Mouse (Mus musculus): Measurements from ENCODE around the gene Ajap1. TPM values are rescaled to one million over a fixed set of nuclear protein-coding genes. Genes with fewer than 3 reads are reported as not detected.

Ajap1 gene
- polyA plus RNA-seq, 1 experiment from 2014 or later: 15.4 TPM

GRCm38 (mm10) chr4:153340887-153341286 lies 141.7 kb downstream of the Ajap1 start:
- Histone ChIP-seq H3K36me3 (no peaks in the 10 kb centered on the region), H3K4me2 (no peak overlapping the region), H3K4me3 (no peak overlapping the region), H3K27ac (replicated peaks) (no peak overlapping the region), H3K9ac (no peak overlapping the region), H3K9me3 (no peaks in the 10 kb centered on the region), H3K27me3 (no peaks in the 10 kb centered on the region), H3K4me1 (replicated peaks) (peaks cover 5% of the 10 kb centered on the region; the same call in 1 of the 2 replicates)
- no peak for ATAC-seq (ENCODE audit: low FRiP score, low read depth)

- Histone ChIP-seq H3K4me1 (replicated peaks) (peaks cover 3% of the 10 kb centered on the region; the same call in 1 of the 2 replicates), H3K9me3 (no peaks in the 10 kb centered on the region), H3K9ac (no peak overlapping the region), H3K4me3 (no peak overlapping the region), H3K36me3 (no peaks in the 10 kb centered on the region), H3K27ac (replicated peaks) (no peak overlapping the region), H3K4me2 (no peak overlapping the region), H3K27me3 (no peaks in the 10 kb centered on the region)
- 58% methylated on average over 15 of the region's 15 CpGs for WGBS
- ATAC-seq (ENCODE audit: low FRiP score, low read depth): no peak
Measured at GRCm38 (mm10) chr4:153335301-153335799, 147.3 kb downstream of the Ajap1 start.

- Histone ChIP-seq H3K9ac (no peak overlapping the region), H3K27me3 (no peaks in the 10 kb centered on the region), H3K4me2 (no peak overlapping the region), H3K4me3 (no peak overlapping the region), H3K36me3 (no peaks in the 10 kb centered on the region), H3K27ac (replicated peaks) (no peak overlapping the region), H3K4me1 (replicated peaks) (0 out of 2 replicates have a peak, but pooled peaks cover 4% of the 10 kb centered on the region), H3K9me3 (no peaks in the 10 kb centered on the region)
- no peak for ATAC-seq (ENCODE audit: low FRiP score, low read depth)
- 72% methylated on average over 10 of the region's 10 CpGs for WGBS
Measured at GRCm38 (mm10) chr4:153327809-153328208, 154.8 kb downstream of the Ajap1 start.
